Mouse (Mus musculus) cerebellum, postnatal 25 days (tissue): Measurements from ENCODE around the gene Pnkd.
"Not testable (repeated sequence)": the region's sequence is repeated elsewhere in the genome, so short reads cannot be mapped to it uniquely, and the experiment has no call there.

Experiments used
- DNase-seq, 2 experiments: peaks; one replicate each; pipeline ENCODE4 v3.0.0; 2021; ENCODE audit warnings: mixed read lengths in 2 of 2

Pnkd gene

GRCm38 (mm10) chr1:74332241-74332763 is 47.6 kb downstream of the Pnkd start:
- DNase-seq, result peak; percentile 97

- DNase-seq, result peak in 1 of 2 experiments; percentile 53
These were observed 48.2 kb downstream of the Pnkd start for GRCm38 (mm10) chr1:74332930-74333329.

- DNase-seq, result no peak
These were observed 49.9 kb downstream of the Pnkd start for GRCm38 (mm10) chr1:74334607-74335006.

- no peak for DNase-seq
These were observed 50.3 kb downstream of the Pnkd start for GRCm38 (mm10) chr1:74335033-74335432.

- peak; percentile 50 to 58 for DNase-seq
These were observed 50.9 kb downstream of the Pnkd start for GRCm38 (mm10) chr1:74335436-74336170.

GRCm38 (mm10) chr1:74337241-74337771 is 52.6 kb downstream of the Pnkd start:
- DNase-seq, result peak; percentile 50 to 56

GRCm38 (mm10) chr1:74338013-74338412 is 53.3 kb downstream of the Pnkd start:
- no peak for DNase-seq

- no peak for DNase-seq
These were observed 53.9 kb downstream of the Pnkd start for GRCm38 (mm10) chr1:74338626-74339025.

GRCm38 (mm10) chr1:74339917-74340316 is 55.2 kb downstream of the Pnkd start:
- no peak for DNase-seq

- peak; percentile 47 to 70 for DNase-seq
These were observed 55.6 kb downstream of the Pnkd start for GRCm38 (mm10) chr1:74340361-74340764.

- not testable (repeated sequence) for DNase-seq
These were observed 56.3 kb downstream of the Pnkd start for GRCm38 (mm10) chr1:74340992-74341391.

- DNase-seq, result no peak
These were observed 57.2 kb downstream of the Pnkd start for GRCm38 (mm10) chr1:74341898-74342297.

- DNase-seq, result no peak
These were observed 57.6 kb downstream of the Pnkd start for GRCm38 (mm10) chr1:74342308-74342707.

- no peak for DNase-seq
These were observed 58.4 kb downstream of the Pnkd start for GRCm38 (mm10) chr1:74343161-74343560.

GRCm38 (mm10) chr1:74344163-74344916 is 59.6 kb downstream of the Pnkd start:
- no peak for DNase-seq

GRCm38 (mm10) chr1:74351185-74351769 is 66.5 kb downstream of the Pnkd start:
- DNase-seq, result no peak

GRCm38 (mm10) chr1:74352532-74353096 is 67.9 kb downstream of the Pnkd start:
- DNase-seq, result no peak

- no peak for DNase-seq
These were observed 68.9 kb downstream of the Pnkd start for GRCm38 (mm10) chr1:74353453-74354229.

- no peak for DNase-seq
These were observed 72.8 kb downstream of the Pnkd start for GRCm38 (mm10) chr1:74357531-74357930.

GRCm38 (mm10) chr1:74359952-74360517 is 75.3 kb downstream of the Pnkd start:
- no peak for DNase-seq

- DNase-seq, result peak; percentile 69 to 83
These were observed 77.1 kb downstream of the Pnkd start, which contains the start of gene Catip for GRCm38 (mm10) chr1:74361812-74362211. TSS of gene Catip (plus strand) at chr1:74362108.
